ENCODE assay signal across 14 mouse cellular contexts in the genomic region with DNA sequence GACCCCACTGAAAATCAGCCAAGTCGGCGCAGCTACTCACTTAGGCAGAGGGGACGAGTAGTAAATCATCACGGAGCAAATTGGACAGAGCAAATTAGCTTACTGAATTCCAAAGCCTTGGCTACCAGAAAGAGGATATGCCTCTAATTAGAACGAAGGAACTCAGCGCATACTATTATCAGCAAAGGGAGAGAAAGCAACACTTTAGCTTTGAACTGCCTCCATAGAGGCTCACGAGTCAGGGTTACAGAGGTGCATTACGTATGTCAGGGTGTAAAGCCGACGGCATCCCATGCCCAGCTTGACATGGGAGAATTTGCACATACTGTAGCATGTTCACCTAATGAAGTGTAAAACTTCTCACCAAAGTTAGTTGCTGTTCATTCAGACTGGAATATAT.
DNase-seq lines count a peak whose midpoint lies in the region; ATAC-seq and TF ChIP-seq lines count a peak whose summit lies in the region.
"Had no signal": no experiment of that assay in that cellular context is flagged by ENCODE, and none has a peak within 500 bp of the region (broad histone marks: within the 10 kb centered on the region; RNA-seq: fewer than 3 reads in every experiment).

No protein-coding gene starts in this region.

- no peak for TF ChIP-seq CTCF in layer of hippocampus, adult 2 months (conservative IDR thresholded peaks at IDR 0.05)
- TF ChIP-seq CTCF in brain, embryonic 14.5 days (IDR thresholded peaks at IDR 0.05; ENCODE audit: borderline replicate concordance, extremely low read depth, insufficient read depth, insufficient read length): no peak

- peak; percentile 5 to 7 for DNase-seq in cerebellum, postnatal 14 days
- no peak for DNase-seq in cerebellum, adult 8-10 months
- DNase-seq in layer of hippocampus, adult 2 months (ENCODE audit: low spot score in 2 of 2): no peak
- DNase-seq in layer of hippocampus, adult 9-10 months (ENCODE audit: low spot score): no peak
- peak; percentile 84 for DNase-seq in brain, embryonic 14.5 days (ENCODE audit: low read depth)
- DNase-seq in ovary, postnatal 10 days (ENCODE audit: low spot score): no peak
- no peak for DNase-seq in ovary, postnatal 36 days (ENCODE audit: low spot score)
- DNase-seq: cerebellum, adult 2 months; gastrocnemius, postnatal 25 days; lung, adult 18-20 months; right cerebral cortex, postnatal 25 days had no signal

- H3K9ac ChIP-seq in hindbrain, embryonic 15.5 days: no peak overlapping the region
- H3K9ac ChIP-seq: limb, embryonic 13.5 days; neural tube, embryonic 12.5 days had no signal

- TF ChIP-seq POLR2A in brain, embryonic 14.5 days (IDR thresholded peaks at IDR 0.05; ENCODE audit: borderline replicate concordance, extremely low read depth, insufficient read depth, insufficient read length, poor library complexity, severe bottlenecking): no peak

- peak overlapping the region; percentile 11; the same call in 1 of the 2 replicates for H3K4me3 ChIP-seq in layer of hippocampus, adult 2 months
- no peak overlapping the region for H3K4me3 ChIP-seq in hindbrain, embryonic 15.5 days
- H3K4me3 ChIP-seq: limb, embryonic 13.5 days; neural tube, embryonic 12.5 days had no signal

- 0 out of 2 replicates have a peak, but pooled peaks cover 3% of the 10 kb centered on the region for H3K36me3 ChIP-seq in hindbrain, embryonic 15.5 days
- H3K36me3 ChIP-seq: neural tube, embryonic 12.5 days had no signal

- H3K9me3 ChIP-seq in hindbrain, embryonic 15.5 days: no peaks in the 10 kb centered on the region
- H3K9me3 ChIP-seq: limb, embryonic 13.5 days; neural tube, embryonic 12.5 days had no signal

- peaks cover 12% of the 10 kb centered on the region for H3K4me1 ChIP-seq in hindbrain, embryonic 15.5 days (replicated peaks)

- peak overlapping the region; percentile 57 for H3K27ac ChIP-seq in layer of hippocampus, adult 2 months
- H3K27ac ChIP-seq in hindbrain, embryonic 15.5 days (replicated peaks): no peak overlapping the region
- H3K27ac ChIP-seq: limb, embryonic 13.5 days; neural tube, embryonic 12.5 days had no signal

- H3K4me2 ChIP-seq in hindbrain, embryonic 15.5 days: peak overlapping the region; percentile 22
- H3K4me2 ChIP-seq: limb, embryonic 13.5 days; neural tube, embryonic 12.5 days had no signal

- WGBS in hindbrain, embryonic 15.5 days: 27% methylated on average over 10 of the region's 10 CpGs

- peak; percentile 52; the same call in 1 of the 2 replicates for ATAC-seq in hindbrain, embryonic 15.5 days (ENCODE audit: low FRiP score, low read depth)

- no peaks in the 10 kb centered on the region for H3K27me3 ChIP-seq in hindbrain, embryonic 15.5 days
- H3K27me3 ChIP-seq: limb, embryonic 13.5 days; neural tube, embryonic 12.5 days had no signal

Comparison
In these comparisons a context has a peak if more than half of its experiments do, and no peak if none do; other contexts are left out.
1. DNase-seq: peak in cerebellum, postnatal 14 days (2 of 2) and brain, embryonic 14.5 days (single experiment); none in cerebellum, adult 8-10 months (single experiment), layer of hippocampus, adult 2 months (0 of 2), layer of hippocampus, adult 9-10 months (single experiment), ovary, postnatal 10 days (single experiment) and ovary, postnatal 36 days (single experiment).